Mouse (Mus musculus): ENCODE data around the gene Vmn1r228. TPM values are rescaled to one million over a fixed set of nuclear protein-coding genes. Genes with fewer than 3 reads are reported as not detected.

The Vmn1r228 gene
- not detected in 2 replicates for polyA plus RNA-seq (2014; fragmentation: Nextera tagmentation; extraction: Ambion mirVana)

DNA sequence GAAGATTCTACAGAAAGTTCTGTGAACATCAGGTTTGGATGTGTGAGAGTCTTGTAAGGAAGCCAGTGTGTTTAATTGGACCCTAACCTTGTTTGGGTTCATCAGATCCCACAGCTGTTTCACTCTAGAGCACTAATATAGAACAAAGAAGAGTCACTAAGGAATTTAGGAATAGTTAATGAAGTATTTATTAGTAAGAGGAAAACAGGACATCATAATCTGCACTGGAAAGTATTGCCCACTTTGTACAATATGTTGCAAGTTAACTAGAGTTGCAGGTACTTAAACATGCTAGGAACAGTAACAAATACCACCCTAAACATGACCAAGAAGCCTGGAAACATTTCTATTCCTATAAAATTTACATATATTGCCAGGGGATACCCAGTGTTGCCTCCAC is at the start of gene Vmn1r228:
Gene Vmn1r228, minus strand, starts transcription at position 101 of the 400 bp plus-strand sequence.
- H3K27ac ChIP-seq (ENCODE audit: low read depth, low read length), result no peak within 1 kb of the TSS
- no peak within 1 kb of the TSS for H3K4me2 ChIP-seq
- H3K9ac ChIP-seq (ENCODE audit: low read depth, low read length), result no peak within 1 kb of the TSS
- 0 out of 2 replicates have a peak, but pooled peaks cover 6% of the 10 kb centered on the region for H3K9me3 ChIP-seq (replicated peaks; ENCODE audit: control insufficient read depth, low read length)
- ATAC-seq (replicated peaks; ENCODE audit: insufficient number of reproducible peaks, low FRiP score, low TSS enrichment), result no peak
- no peaks in the 10 kb centered on the region for H3K4me1 ChIP-seq (ENCODE audit: control insufficient read depth, insufficient read depth, low read length)
- no peak within 1 kb of the TSS for H3K4me3 ChIP-seq (ENCODE audit: low read depth, low read length)
- H3K36me3 ChIP-seq (ENCODE audit: control insufficient read depth, insufficient read depth, low read length), result no peaks in the 10 kb centered on the region
- H3K27me3 ChIP-seq (ENCODE audit: control insufficient read depth, insufficient read depth, low read length), result no peaks in the 10 kb centered on the region

- no peak within 1 kb of the TSS for H3K9ac ChIP-seq (ENCODE audit: low read depth, low read length)
- no peak within 1 kb of the TSS for H3K4me2 ChIP-seq
- ATAC-seq (replicated peaks; ENCODE audit: insufficient number of reproducible peaks, low FRiP score, low TSS enrichment), result no peak
- no peak within 1 kb of the TSS for H3K4me3 ChIP-seq (ENCODE audit: low read depth, low read length)
- H3K27ac ChIP-seq (ENCODE audit: low read depth, low read length), result no peak within 1 kb of the TSS
- no peaks in the 10 kb centered on the region for H3K27me3 ChIP-seq (ENCODE audit: control insufficient read depth, insufficient read depth, low read length)
- H3K9me3 ChIP-seq (replicated peaks; ENCODE audit: control insufficient read depth, low read length), result no peaks in the 10 kb centered on the region
- 50% methylated on average over 1 of the region's 1 CpGs for WGBS (ENCODE audit: insufficient replicate concordance)
- H3K36me3 ChIP-seq (ENCODE audit: control insufficient read depth, insufficient read depth, low read length), result no peaks in the 10 kb centered on the region
- H3K4me1 ChIP-seq (ENCODE audit: control insufficient read depth, insufficient read depth, low read length), result no peaks in the 10 kb centered on the region
Observed at GRCm38 (mm10) chr17:20811255-20811654, 25.3 kb upstream of the Vmn1r228 start, which contains the start of gene Vmn1r229. Vmn1r229 (plus strand) TSS chr17:20811555.

DNA sequence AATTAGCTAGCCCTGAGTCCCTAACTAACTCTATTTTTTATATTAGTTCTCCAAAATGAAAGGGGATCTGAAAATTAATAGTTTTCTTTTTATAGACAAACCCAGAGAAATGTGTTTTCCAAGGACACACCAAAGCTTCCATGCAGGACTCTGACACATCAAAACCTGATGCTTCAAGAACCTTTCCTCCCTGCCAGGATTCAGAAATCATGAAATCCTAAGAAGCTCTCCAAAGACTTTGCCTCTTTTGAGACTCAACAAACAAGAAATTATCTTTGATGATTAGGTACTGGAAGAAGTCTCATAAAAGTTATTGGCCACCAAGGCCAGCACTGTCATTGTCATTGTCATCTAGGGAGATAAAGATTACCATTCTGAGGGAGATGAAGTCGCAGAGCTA is 56.4 kb downstream of the Vmn1r228 start, which contains the start of gene Vmn1r227:
Gene Vmn1r227, plus strand, starts transcription at position 301 of the 400 bp plus-strand sequence.
- H3K4me3 ChIP-seq (ENCODE audit: low read depth, low read length), result no peak within 1 kb of the TSS
- ATAC-seq (replicated peaks; ENCODE audit: insufficient number of reproducible peaks, low FRiP score, low TSS enrichment), result no peak
- H3K27ac ChIP-seq (ENCODE audit: low read depth, low read length), result no peak within 1 kb of the TSS
- no peaks in the 10 kb centered on the region for H3K27me3 ChIP-seq (ENCODE audit: control insufficient read depth, insufficient read depth, low read length)
- H3K4me1 ChIP-seq (ENCODE audit: control insufficient read depth, insufficient read depth, low read length), result no peaks in the 10 kb centered on the region
- WGBS (ENCODE audit: insufficient replicate concordance), result 29% methylated on average over 1 of the region's 1 CpGs
- H3K36me3 ChIP-seq (ENCODE audit: control insufficient read depth, insufficient read depth, low read length), result no peaks in the 10 kb centered on the region
- H3K9me3 ChIP-seq (replicated peaks; ENCODE audit: control insufficient read depth, low read length), result 0 out of 2 replicates have a peak, but pooled peaks cover 4% of the 10 kb centered on the region
- H3K9ac ChIP-seq (ENCODE audit: low read depth, low read length), result no peak within 1 kb of the TSS
- no peak within 1 kb of the TSS for H3K4me2 ChIP-seq

Other genes starting within 250 kb of the Vmn1r228 start
- not detected in 2 replicates for gene Vmn2r109, start 221.4 kb downstream of the Vmn1r228 start, polyA plus RNA-seq (2014; fragmentation: Nextera tagmentation; extraction: Ambion mirVana)
- gene Vmn2r110, start 189.7 kb downstream of the Vmn1r228 start, polyA plus RNA-seq (2014; fragmentation: Nextera tagmentation; extraction: Ambion mirVana), result 0.06 TPM in 1 of 2 replicates, not detected in the other
- gene Fpr-rs3, start 161.3 kb downstream of the Vmn1r228 start, polyA plus RNA-seq (2014; fragmentation: Nextera tagmentation; extraction: Ambion mirVana), result not detected in 2 replicates
- gene Vmn1r226, start 103.3 kb downstream of the Vmn1r228 start, polyA plus RNA-seq (2014; fragmentation: Nextera tagmentation; extraction: Ambion mirVana), result not detected in 2 replicates
- gene Vmn1r227, start 56.3 kb downstream of the Vmn1r228 start, polyA plus RNA-seq (2014; fragmentation: Nextera tagmentation; extraction: Ambion mirVana), result not detected in 2 replicates
- gene Vmn1r229, start 25.4 kb upstream of the Vmn1r228 start, polyA plus RNA-seq (2014; fragmentation: Nextera tagmentation; extraction: Ambion mirVana), result 0.03 TPM in 1 of 2 replicates, not detected in the other
- gene Vmn1r230, start 54.3 kb upstream of the Vmn1r228 start, polyA plus RNA-seq (2014; fragmentation: Nextera tagmentation; extraction: Ambion mirVana), result not detected in 2 replicates
- not detected in 2 replicates for gene Vmn1r231, start 118.9 kb upstream of the Vmn1r228 start, polyA plus RNA-seq (2014; fragmentation: Nextera tagmentation; extraction: Ambion mirVana)
- gene Vmn1r232, start 133.6 kb upstream of the Vmn1r228 start, polyA plus RNA-seq (2014; fragmentation: Nextera tagmentation; extraction: Ambion mirVana), result not detected in 2 replicates
- gene Ppp2r1a, start 159.2 kb upstream of the Vmn1r228 start, polyA plus RNA-seq (2014; fragmentation: Nextera tagmentation; extraction: Ambion mirVana), result 360 and 399 TPM in 2 replicates
- gene Vmn1r233, start 210.3 kb upstream of the Vmn1r228 start, polyA plus RNA-seq (2014; fragmentation: Nextera tagmentation; extraction: Ambion mirVana), result not detected in 2 replicates
- gene Zfp160, start 222.7 kb upstream of the Vmn1r228 start, polyA plus RNA-seq (2014; fragmentation: Nextera tagmentation; extraction: Ambion mirVana), result 9.2 and 11.8 TPM in 2 replicates